Mouse (Mus musculus) midbrain, embryonic 16.5 days (tissue): ENCODE results near the gene Iqsec1. TPM values are rescaled to one million over a fixed set of nuclear protein-coding genes. Genes with fewer than 3 reads are reported as not detected.
A peak's percentile ranks its signal among the peaks of the same experiment; 100 is the strongest.

Experiments
- ATAC-seq: fragments of 200-750 bp; cut with Nextera tagmentation; 2 replicates; pipeline ENCODE4 v1.8.0; 2017; ENCODE audit warnings: moderate TSS enrichment
- H3K27ac ChIP-seq: fragments of 300-500 bp; sonication (generic); 2 replicates; pipeline ENCODE4 v1.5.1; 2014; ENCODE audit warnings: mild to moderate bottlenecking, low read length, mixed read lengths
- H3K27me3 ChIP-seq: fragments of 300-500 bp; sonication (generic); 2 replicates; pipeline ENCODE4 v1.6.1; 2014; ENCODE audit warnings: low read depth, low read length, mixed read lengths; ENCODE audit not compliant: control insufficient read depth, insufficient read depth
- H3K36me3 ChIP-seq: fragments of 300-500 bp; sonication (generic); 2 replicates; pipeline ENCODE4 v1.6.1; 2014; ENCODE audit warnings: mild to moderate bottlenecking, low read length, moderate library complexity, mixed read lengths; ENCODE audit not compliant: control insufficient read depth, insufficient read depth
- H3K4me1 ChIP-seq: fragments of 300-500 bp; sonication (generic); 2 replicates; pipeline ENCODE4 v1.6.1; 2014; ENCODE audit warnings: mild to moderate bottlenecking, low read length, mixed read lengths; ENCODE audit not compliant: control insufficient read depth, insufficient read depth
- H3K4me2 ChIP-seq: fragments of 300-500 bp; sonication (generic); 2 replicates; pipeline ENCODE4 v1.6.1; 2014; ENCODE audit warnings: mild to moderate bottlenecking, low read length, mixed read lengths
- H3K4me3 ChIP-seq: fragments of 300-500 bp; sonication (generic); 2 replicates; pipeline ENCODE4 v1.5.1; 2014; ENCODE audit warnings: low read depth, mild to moderate bottlenecking, low read length, moderate library complexity, mixed read lengths
- H3K9ac ChIP-seq: fragments of 300-500 bp; sonication (generic); 2 replicates; pipeline ENCODE4 v1.6.1; 2014; ENCODE audit warnings: low read depth, low read length, mixed read lengths
- H3K9me3 ChIP-seq: fragments of 300-500 bp; sonication (generic); replicated peaks from 2 replicates; pipeline ENCODE4 v1.6.1; 2014; ENCODE audit warnings: mild to moderate bottlenecking, low read length, mixed read lengths; ENCODE audit not compliant: control insufficient read depth, poor library complexity, severe bottlenecking
- WGBS: fragments of 180-500 bp; shearing (Covaris S2); extraction: QIAGEN DNeasy Blood & Tissue Kit; methylation state at CpG from one replicate; pipeline ENCODE4 v1.1.7; 2014; 5-methylcytosine and 5-hydroxymethylcytosine counted together
- polyA plus RNA-seq: library from polyadenylated mRNA; unstranded; fragments of >200 nt; fragmentation: Nextera tagmentation; extraction: Ambion mirVana; gene quantifications from 2 replicates; pipeline ENCODE4 v1.2.1, GENCODE M21; 2015

Iqsec1 gene
- polyA plus RNA-seq, 1 experiment from 2014 or later: 25.6 TPM

GRCm38 (mm10) chr6:90748976-90749375 is 239.5 kb downstream of the Iqsec1 start:
- no peak for ATAC-seq
- H3K4me2 ChIP-seq: no peak overlapping the region
- no peak overlapping the region for H3K27ac ChIP-seq
- H3K4me1 ChIP-seq: peaks cover 9% of the 10 kb centered on the region; the same call in 1 of the 2 replicates
- no peak overlapping the region for H3K9ac ChIP-seq
- no peak overlapping the region for H3K4me3 ChIP-seq
- H3K36me3 ChIP-seq: no peaks in the 10 kb centered on the region
- no peaks in the 10 kb centered on the region for H3K27me3 ChIP-seq
- no peaks in the 10 kb centered on the region for H3K9me3 ChIP-seq

- no peaks in the 10 kb centered on the region for H3K9me3 ChIP-seq
- no peak overlapping the region for H3K4me2 ChIP-seq
- H3K27ac ChIP-seq: no peak overlapping the region
- 43% methylated on average over 3 of the region's 3 CpGs for WGBS
- peaks cover 9% of the 10 kb centered on the region; the same call in 1 of the 2 replicates for H3K4me1 ChIP-seq
- H3K36me3 ChIP-seq: no peaks in the 10 kb centered on the region
- H3K9ac ChIP-seq: 0 out of 2 replicates have a peak overlapping the region, but pooled peaks have one; percentile 24
- H3K27me3 ChIP-seq: no peaks in the 10 kb centered on the region
- ATAC-seq: peak; percentile 34
- no peak overlapping the region for H3K4me3 ChIP-seq
Measured at GRCm38 (mm10) chr6:90746331-90746864, 242.1 kb downstream of the Iqsec1 start.

- no peaks in the 10 kb centered on the region for H3K36me3 ChIP-seq
- no peak overlapping the region for H3K9ac ChIP-seq
- H3K27me3 ChIP-seq: no peaks in the 10 kb centered on the region
- WGBS: 93% methylated on average over 3 of the region's 3 CpGs
- no peak overlapping the region for H3K4me3 ChIP-seq
- ATAC-seq: no peak
- H3K4me2 ChIP-seq: no peak overlapping the region
- no peak overlapping the region for H3K27ac ChIP-seq
- H3K4me1 ChIP-seq: peaks cover 9% of the 10 kb centered on the region; the same call in 1 of the 2 replicates
- H3K9me3 ChIP-seq: no peaks in the 10 kb centered on the region
Measured at GRCm38 (mm10) chr6:90745401-90746198, 242.9 kb downstream of the Iqsec1 start.

GRCm38 (mm10) chr6:90742453-90742852 is 246.0 kb downstream of the Iqsec1 start:
- no peak for ATAC-seq
- Histone ChIP-seq H3K4me2 (no peak overlapping the region), H3K9me3 (no peaks in the 10 kb centered on the region), H3K4me1 (peaks cover 9% of the 10 kb centered on the region; the same call in 1 of the 2 replicates), H3K4me3 (no peak overlapping the region), H3K27ac (no peak overlapping the region), H3K9ac (no peak overlapping the region), H3K27me3 (no peaks in the 10 kb centered on the region), H3K36me3 (no peaks in the 10 kb centered on the region)
- WGBS: 57% methylated on average over 1 of the region's 1 CpGs

GRCm38 (mm10) chr6:90741717-90742116 is 246.8 kb downstream of the Iqsec1 start:
- no peaks in the 10 kb centered on the region for H3K27me3 ChIP-seq
- H3K27ac ChIP-seq: no peak overlapping the region
- no peak overlapping the region for H3K4me2 ChIP-seq
- ATAC-seq: no peak
- no peak overlapping the region for H3K4me3 ChIP-seq
- H3K36me3 ChIP-seq: no peaks in the 10 kb centered on the region
- peaks cover 5% of the 10 kb centered on the region; the same call in 1 of the 2 replicates for H3K4me1 ChIP-seq
- WGBS: 97% methylated on average over 5 of the region's 5 CpGs
- H3K9me3 ChIP-seq: no peaks in the 10 kb centered on the region
- H3K9ac ChIP-seq: peak overlapping the region; percentile 5; the same call in 1 of the 2 replicates

GRCm38 (mm10) chr6:90741056-90741420 is 247.4 kb downstream of the Iqsec1 start:
- WGBS: 67% methylated on average over 4 of the region's 4 CpGs
- ATAC-seq: no peak
- H3K36me3 ChIP-seq: no peaks in the 10 kb centered on the region
- H3K4me1 ChIP-seq: peaks cover 2% of the 10 kb centered on the region; the same call in 1 of the 2 replicates
- no peak overlapping the region for H3K4me2 ChIP-seq
- H3K9me3 ChIP-seq: no peaks in the 10 kb centered on the region
- H3K9ac ChIP-seq: no peak overlapping the region
- no peak overlapping the region for H3K27ac ChIP-seq
- H3K4me3 ChIP-seq: no peak overlapping the region
- no peaks in the 10 kb centered on the region for H3K27me3 ChIP-seq

- Histone ChIP-seq H3K4me1 (peaks cover 5% of the 10 kb centered on the region; the same call in 1 of the 2 replicates), H3K9me3 (no peaks in the 10 kb centered on the region), H3K9ac (no peak overlapping the region), H3K4me2 (no peak overlapping the region), H3K27me3 (no peaks in the 10 kb centered on the region), H3K27ac (no peak overlapping the region), H3K36me3 (no peaks in the 10 kb centered on the region), H3K4me3 (no peak overlapping the region)
- 92% methylated on average over 4 of the region's 4 CpGs for WGBS
- no peak for ATAC-seq
Measured at GRCm38 (mm10) chr6:90740348-90741055, 248.0 kb downstream of the Iqsec1 start.

GRCm38 (mm10) chr6:90737376-90737775 is 251.1 kb downstream of the Iqsec1 start:
- Histone ChIP-seq H3K27ac (peak overlapping the region; percentile 64), H3K36me3 (no peaks in the 10 kb centered on the region), H3K9ac (peak overlapping the region; percentile 89), H3K4me3 (peak overlapping the region; percentile 87), H3K4me2 (peak overlapping the region; percentile 73), H3K9me3 (no peaks in the 10 kb centered on the region), H3K4me1 (peaks cover 10% of the 10 kb centered on the region; the same call in 1 of the 2 replicates), H3K27me3 (no peaks in the 10 kb centered on the region)
- 3% methylated on average over 12 of the region's 12 CpGs for WGBS
- ATAC-seq: peak; percentile 85
